Mouse (Mus musculus): Measurements from ENCODE around the gene Gimap1. TPM values are rescaled to one million over a fixed set of nuclear protein-coding genes. Genes with fewer than 3 reads are reported as not detected.

The Gimap1 gene
- polyA plus RNA-seq, 1 experiment from 2014 or later: 2.8 TPM

GRCm38 (mm10) chr6:48784406-48784805, 45.6 kb downstream of the Gimap1 start:
- Histone ChIP-seq H3K4me2 (ENCODE audit: low read depth, low read length) (no peak overlapping the region), H3K27me3 (ENCODE audit: control insufficient read depth, insufficient read depth, low read length) (no peaks in the 10 kb centered on the region), H3K27ac (ENCODE audit: low read depth, low read length) (no peak overlapping the region), H3K4me3 (ENCODE audit: low read depth, low read length) (no peak overlapping the region), H3K36me3 (ENCODE audit: control insufficient read depth, insufficient read depth, low read length) (no peaks in the 10 kb centered on the region), H3K4me1 (ENCODE audit: control insufficient read depth, insufficient read depth, low read length) (no peaks in the 10 kb centered on the region), H3K9me3 (ENCODE audit: control insufficient read depth, low read length) (no peaks in the 10 kb centered on the region), H3K9ac (replicated peaks; ENCODE audit: low read depth, low read length) (no peak overlapping the region)
- ATAC-seq (ENCODE audit: low read depth): no peak
- WGBS: 82% methylated on average over 1 of the region's 1 CpGs

DNA sequence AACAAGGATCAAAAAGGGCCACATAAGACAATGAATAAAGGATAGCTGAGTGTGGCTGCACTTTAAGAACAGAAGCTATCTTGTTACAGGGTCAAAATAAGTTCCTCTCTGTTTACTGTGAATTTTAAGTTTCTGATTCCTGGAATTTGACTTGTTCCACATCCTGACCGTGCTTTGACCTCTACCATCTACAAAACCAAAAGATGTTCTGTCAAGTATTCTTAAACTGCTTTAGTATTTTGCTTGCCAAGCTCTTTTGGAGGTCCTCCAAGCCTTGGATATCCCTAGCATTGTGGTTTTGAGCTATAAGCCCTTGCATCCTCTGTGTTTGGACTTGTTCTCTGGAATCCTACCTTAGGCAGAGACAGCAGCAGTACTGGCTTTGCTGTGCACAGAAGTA, 46.3 kb downstream of the Gimap1 start:
- H3K9me3 ChIP-seq (ENCODE audit: control insufficient read depth, low read length): no peaks in the 10 kb centered on the region
- no peaks in the 10 kb centered on the region for H3K27me3 ChIP-seq (ENCODE audit: control insufficient read depth, insufficient read depth, low read length)
- WGBS: 76% methylated on average over 1 of the region's 1 CpGs
- H3K4me1 ChIP-seq (ENCODE audit: control insufficient read depth, insufficient read depth, low read length): no peaks in the 10 kb centered on the region
- H3K4me3 ChIP-seq (ENCODE audit: low read depth, low read length): no peak overlapping the region
- H3K27ac ChIP-seq (ENCODE audit: low read depth, low read length): no peak overlapping the region
- no peak overlapping the region for H3K4me2 ChIP-seq (ENCODE audit: low read depth, low read length)
- H3K9ac ChIP-seq (replicated peaks; ENCODE audit: low read depth, low read length): no peak overlapping the region
- no peak for ATAC-seq (ENCODE audit: low read depth)
- no peaks in the 10 kb centered on the region for H3K36me3 ChIP-seq (ENCODE audit: control insufficient read depth, insufficient read depth, low read length)

DNA sequence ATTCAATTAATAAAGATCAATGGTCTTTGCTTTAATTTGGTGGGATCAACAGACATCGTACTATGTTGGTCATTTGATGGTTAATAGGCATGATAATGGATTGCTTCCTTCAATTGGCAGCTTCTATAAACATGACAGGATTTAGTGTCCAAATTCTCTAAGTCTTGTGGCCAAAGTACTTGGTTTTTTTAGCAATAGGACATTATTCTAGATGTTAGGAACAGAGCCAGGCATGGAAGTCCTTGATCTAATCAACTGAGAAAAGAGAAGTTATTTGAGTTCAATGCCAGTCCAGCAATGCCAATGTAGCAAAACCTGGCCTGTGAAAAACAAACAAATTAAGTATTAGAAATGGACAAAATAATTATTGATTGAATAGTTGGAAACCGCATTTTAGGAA, 46.7 kb downstream of the Gimap1 start:
- no peak for ATAC-seq (ENCODE audit: low read depth)
- H3K9ac ChIP-seq (replicated peaks; ENCODE audit: low read depth, low read length): no peak overlapping the region
- WGBS: 79% methylated on average over 2 of the region's 2 CpGs
- H3K4me2 ChIP-seq (ENCODE audit: low read depth, low read length): no peak overlapping the region
- H3K4me3 ChIP-seq (ENCODE audit: low read depth, low read length): no peak overlapping the region
- no peaks in the 10 kb centered on the region for H3K36me3 ChIP-seq (ENCODE audit: control insufficient read depth, insufficient read depth, low read length)
- no peaks in the 10 kb centered on the region for H3K9me3 ChIP-seq (ENCODE audit: control insufficient read depth, low read length)
- H3K27ac ChIP-seq (ENCODE audit: low read depth, low read length): no peak overlapping the region
- H3K4me1 ChIP-seq (ENCODE audit: control insufficient read depth, insufficient read depth, low read length): no peaks in the 10 kb centered on the region
- H3K27me3 ChIP-seq (ENCODE audit: control insufficient read depth, insufficient read depth, low read length): no peaks in the 10 kb centered on the region

GRCm38 (mm10) chr6:48787867-48788266, 49.0 kb downstream of the Gimap1 start:
- no peak overlapping the region for H3K4me3 ChIP-seq (ENCODE audit: low read depth, low read length)
- H3K9ac ChIP-seq (replicated peaks; ENCODE audit: low read depth, low read length): no peak overlapping the region
- H3K27me3 ChIP-seq (ENCODE audit: control insufficient read depth, insufficient read depth, low read length): no peaks in the 10 kb centered on the region
- no peak overlapping the region for H3K4me2 ChIP-seq (ENCODE audit: low read depth, low read length)
- no peak overlapping the region for H3K27ac ChIP-seq (ENCODE audit: low read depth, low read length)
- H3K4me1 ChIP-seq (ENCODE audit: control insufficient read depth, insufficient read depth, low read length): no peaks in the 10 kb centered on the region
- H3K36me3 ChIP-seq (ENCODE audit: control insufficient read depth, insufficient read depth, low read length): no peaks in the 10 kb centered on the region
- 84% methylated on average over 2 of the region's 2 CpGs for WGBS
- ATAC-seq (ENCODE audit: low read depth): no peak
- no peaks in the 10 kb centered on the region for H3K9me3 ChIP-seq (ENCODE audit: control insufficient read depth, low read length)

Other genes starting within 250 kb of the Gimap1 start
- gene Atp6v0e2, start 201.4 kb upstream of the Gimap1 start, polyA plus RNA-seq (2014; fragmentation: Nextera tagmentation; extraction: Ambion mirVana): 248 and 275 TPM in 2 replicates
- gene Lrrc61, start 184.3 kb upstream of the Gimap1 start, polyA plus RNA-seq (2014; fragmentation: Nextera tagmentation; extraction: Ambion mirVana): 15.1 and 22.8 TPM in 2 replicates
- gene Rarres2, start 166.3 kb upstream of the Gimap1 start, polyA plus RNA-seq (2014; fragmentation: Nextera tagmentation; extraction: Ambion mirVana): 0.68 and 11.8 TPM in 2 replicates
- gene Gm45021, start 149.4 kb upstream of the Gimap1 start, polyA plus RNA-seq (2014; fragmentation: Nextera tagmentation; extraction: Ambion mirVana): 0.90 TPM in 1 of 2 replicates, not detected in the other
- 38.9 and 40.8 TPM in 2 replicates for gene Repin1, start 145.2 kb upstream of the Gimap1 start, polyA plus RNA-seq (2014; fragmentation: Nextera tagmentation; extraction: Ambion mirVana)
- gene Gm44965, start 145.1 kb upstream of the Gimap1 start, polyA plus RNA-seq (2014; fragmentation: Nextera tagmentation; extraction: Ambion mirVana): not detected in 2 replicates
- gene Zfp775, start 137.0 kb upstream of the Gimap1 start, polyA plus RNA-seq (2014; fragmentation: Nextera tagmentation; extraction: Ambion mirVana): 12.3 and 17.6 TPM in 2 replicates
- 20.5 and 26.9 TPM in 2 replicates for gene AI854703, start 112.3 kb upstream of the Gimap1 start, polyA plus RNA-seq (2014; fragmentation: Nextera tagmentation; extraction: Ambion mirVana)
- 0.20 and 0.35 TPM in 2 replicates for gene Gimap8, start 91.8 kb upstream of the Gimap1 start, polyA plus RNA-seq (2014; fragmentation: Nextera tagmentation; extraction: Ambion mirVana)
- 0.70 and 1.5 TPM in 2 replicates for gene Gimap9, start 62.9 kb upstream of the Gimap1 start, polyA plus RNA-seq (2014; fragmentation: Nextera tagmentation; extraction: Ambion mirVana)
- gene Gimap4, start 54.5 kb upstream of the Gimap1 start, polyA plus RNA-seq (2014; fragmentation: Nextera tagmentation; extraction: Ambion mirVana): 0.33 and 1.4 TPM in 2 replicates
- gene Gimap6, start 30.8 kb upstream of the Gimap1 start, polyA plus RNA-seq (2014; fragmentation: Nextera tagmentation; extraction: Ambion mirVana): 5.8 and 8.9 TPM in 2 replicates
- gene Gm28053, start 20.4 kb upstream of the Gimap1 start, polyA plus RNA-seq (2014; fragmentation: Nextera tagmentation; extraction: Ambion mirVana): not detected in 2 replicates
- not detected in 2 replicates for gene Gimap7, start 20.4 kb upstream of the Gimap1 start, polyA plus RNA-seq (2014; fragmentation: Nextera tagmentation; extraction: Ambion mirVana)
- gene Gimap5, start 7.1 kb downstream of the Gimap1 start, polyA plus RNA-seq (2014; fragmentation: Nextera tagmentation; extraction: Ambion mirVana): 0.84 and 1.5 TPM in 2 replicates
- not detected in 2 replicates for gene Gimap3, start 31.8 kb downstream of the Gimap1 start, polyA plus RNA-seq (2014; fragmentation: Nextera tagmentation; extraction: Ambion mirVana)
- gene Tmem176a, start 101.9 kb downstream of the Gimap1 start, polyA plus RNA-seq (2014; fragmentation: Nextera tagmentation; extraction: Ambion mirVana): 16.7 and 26.9 TPM in 2 replicates
- 88.1 and 135 TPM in 2 replicates for gene Tmem176b, start 102.4 kb downstream of the Gimap1 start, polyA plus RNA-seq (2014; fragmentation: Nextera tagmentation; extraction: Ambion mirVana)
- not detected in 2 replicates for gene Aoc1, start 133.8 kb downstream of the Gimap1 start, polyA plus RNA-seq (2014; fragmentation: Nextera tagmentation; extraction: Ambion mirVana)
- not detected in 2 replicates for gene 1600015I10Rik, start 190.8 kb downstream of the Gimap1 start, polyA plus RNA-seq (2014; fragmentation: Nextera tagmentation; extraction: Ambion mirVana)
- not detected in 2 replicates for gene Doxl2, start 235.9 kb downstream of the Gimap1 start, polyA plus RNA-seq (2014; fragmentation: Nextera tagmentation; extraction: Ambion mirVana)
- gene Svs1, start 247.8 kb downstream of the Gimap1 start, polyA plus RNA-seq (2014; fragmentation: Nextera tagmentation; extraction: Ambion mirVana): not detected in 2 replicates